Mouse (Mus musculus): ENCODE results near the gene Atf7ip.

The Atf7ip gene

GRCm38 (mm10) chr6:136553156-136553555 lies 47.2 kb downstream of the Atf7ip start:
- DNase-seq (ENCODE audit: inconsistent ontology term): no peak

GRCm38 (mm10) chr6:136553767-136554569 lies 48.0 kb downstream of the Atf7ip start:
- DNase-seq (ENCODE audit: inconsistent ontology term): peak; percentile 42

DNA sequence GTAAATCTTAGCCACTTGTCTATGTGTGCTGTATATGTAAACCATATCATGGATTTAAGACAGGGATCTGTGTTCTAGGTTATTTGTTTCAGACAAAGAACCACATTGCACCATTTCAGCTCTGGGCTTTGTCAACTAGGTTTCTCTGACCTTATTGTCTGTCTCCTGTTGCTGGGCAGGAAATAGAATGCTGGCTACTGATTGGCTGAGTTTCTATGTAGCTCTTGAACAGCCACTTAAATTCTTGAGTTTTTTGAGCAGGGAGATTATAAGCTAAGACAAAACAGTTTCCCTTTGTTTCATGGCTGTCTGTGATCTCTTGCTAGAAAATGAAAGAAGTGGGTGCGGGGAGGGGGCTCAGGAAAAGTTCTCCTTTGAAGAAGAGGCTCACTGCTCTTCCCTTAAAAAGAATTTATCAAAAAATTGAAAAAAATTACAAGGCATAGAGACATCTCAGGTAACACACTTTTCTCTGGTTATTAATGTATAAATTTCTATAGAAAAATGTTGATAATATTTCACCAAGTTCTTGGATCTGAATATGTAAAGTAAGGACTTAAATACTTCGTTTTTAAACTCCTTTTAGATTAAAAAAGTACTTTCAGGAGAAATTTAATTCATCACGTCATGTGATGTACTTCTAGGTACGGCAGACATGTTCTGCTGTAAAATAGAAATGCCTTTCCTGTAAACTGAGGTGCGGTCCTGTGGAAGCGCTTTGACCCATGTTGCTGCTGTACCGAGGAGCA lies 49.0 kb downstream of the Atf7ip start:
- DNase-seq (ENCODE audit: inconsistent ontology term): peak; percentile 36

DNA sequence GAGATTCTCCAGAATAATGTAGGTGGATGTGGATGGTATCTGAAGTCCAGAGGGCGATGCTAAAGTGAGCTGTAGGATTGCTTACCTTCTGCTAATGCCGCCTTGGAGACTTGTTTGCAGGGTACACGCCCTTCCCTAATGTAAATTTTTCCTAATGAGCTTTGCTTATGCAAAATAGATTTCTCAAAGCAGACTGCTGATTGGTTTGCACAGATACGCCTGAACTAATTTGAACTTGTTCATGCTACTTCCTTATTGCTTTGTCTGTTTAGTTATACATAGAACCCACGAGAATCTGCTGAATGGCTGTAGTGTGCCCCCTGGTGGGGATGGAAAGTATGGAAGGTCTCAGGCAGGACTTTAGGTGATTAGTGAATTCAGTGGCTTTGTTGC lies 49.6 kb downstream of the Atf7ip start:
- no peak for DNase-seq (ENCODE audit: inconsistent ontology term)

GRCm38 (mm10) chr6:136558288-136559005 lies 52.5 kb downstream of the Atf7ip start:
- no peak for DNase-seq (ENCODE audit: inconsistent ontology term)

DNA sequence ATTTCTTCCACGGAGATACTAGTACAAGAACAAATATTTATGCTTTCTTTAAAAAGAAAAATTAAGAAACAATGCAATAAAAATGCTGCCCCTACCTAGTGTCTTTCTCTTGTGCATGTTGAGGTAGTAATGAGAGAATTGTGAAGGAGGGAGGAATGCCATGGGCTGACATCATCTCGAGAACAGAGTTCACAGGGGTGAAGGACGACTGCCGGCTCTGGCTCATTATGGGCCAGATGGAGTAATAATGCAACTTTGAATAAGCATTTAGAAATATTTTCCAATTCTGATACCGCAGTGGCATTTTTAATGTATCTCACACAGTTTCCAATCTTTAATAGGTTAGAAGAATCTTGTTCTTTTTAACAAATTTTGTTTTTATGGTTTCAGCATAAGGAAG lies 60.0 kb downstream of the Atf7ip start:
- no peak for DNase-seq (ENCODE audit: inconsistent ontology term)

DNA sequence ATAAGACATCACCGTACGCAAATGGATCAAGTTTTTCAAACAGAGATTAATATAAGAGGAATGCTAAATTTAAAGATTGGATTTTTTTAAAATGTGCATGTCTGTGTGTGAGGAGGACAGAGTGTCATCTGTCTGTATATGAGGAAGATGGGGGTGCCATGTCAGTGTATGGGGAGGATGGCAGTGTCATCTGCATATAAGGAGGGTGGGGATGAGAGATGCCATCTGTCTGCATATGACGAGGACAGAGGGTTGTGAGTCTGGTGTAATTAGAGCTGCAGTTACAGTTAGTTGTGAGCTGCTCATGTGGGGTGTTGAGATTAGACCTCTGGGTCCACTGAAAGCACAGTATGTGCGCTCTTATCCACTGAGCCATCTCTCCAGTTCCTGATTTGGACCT lies 84.8 kb downstream of the Atf7ip start:
- no peak for DNase-seq (ENCODE audit: inconsistent ontology term)

- no peak for DNase-seq (ENCODE audit: inconsistent ontology term)
These were observed 88.6 kb downstream of the Atf7ip start for GRCm38 (mm10) chr6:136594541-136594940.

GRCm38 (mm10) chr6:136602601-136603000 lies 96.6 kb downstream of the Atf7ip start:
- no peak for DNase-seq (ENCODE audit: inconsistent ontology term)

DNA sequence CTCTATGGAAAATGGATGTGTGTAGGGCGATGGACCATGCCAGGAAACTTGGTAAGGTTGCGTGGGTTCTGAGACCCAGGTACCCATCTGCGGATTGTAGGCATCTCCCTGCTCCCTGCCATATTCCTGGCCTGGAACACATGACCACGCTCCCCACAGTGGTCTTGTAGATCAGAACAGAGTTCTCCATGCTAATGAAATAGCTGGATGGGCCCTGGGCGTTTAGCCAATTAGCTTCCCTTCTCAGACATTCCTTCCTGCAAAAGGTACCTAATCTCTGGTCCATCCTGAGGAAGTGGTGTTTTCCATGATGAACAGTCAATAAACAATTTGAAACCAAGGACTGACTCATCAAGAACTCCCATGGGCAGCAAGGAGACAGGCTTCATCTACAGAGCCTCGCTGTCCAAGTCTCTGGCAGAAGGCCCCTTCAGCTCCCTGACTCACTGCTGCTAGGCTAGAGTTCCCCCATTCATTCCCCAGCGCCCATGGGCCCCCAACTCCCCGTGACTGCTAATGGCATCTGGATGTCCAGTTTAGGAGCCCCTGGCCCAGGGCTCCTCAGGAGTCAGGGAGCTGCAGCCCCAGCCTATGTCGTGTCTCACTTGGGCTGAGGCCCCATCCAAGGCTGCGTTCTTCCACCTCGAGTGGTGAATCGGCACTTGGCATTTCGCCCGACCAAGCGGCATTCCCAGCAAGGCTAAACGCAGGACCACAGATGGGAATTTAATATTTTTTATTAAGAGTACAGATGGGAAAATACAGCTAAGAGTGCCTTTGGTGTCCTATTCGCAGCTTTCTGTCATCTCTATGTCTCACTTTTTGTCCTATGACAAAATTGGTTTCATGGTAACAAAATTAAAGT lies 105.6 kb downstream of the Atf7ip start:
- DNase-seq (ENCODE audit: inconsistent ontology term): peak; percentile 18

- DNase-seq (ENCODE audit: inconsistent ontology term): no peak
These were observed 106.3 kb downstream of the Atf7ip start for GRCm38 (mm10) chr6:136612312-136612711.

DNA sequence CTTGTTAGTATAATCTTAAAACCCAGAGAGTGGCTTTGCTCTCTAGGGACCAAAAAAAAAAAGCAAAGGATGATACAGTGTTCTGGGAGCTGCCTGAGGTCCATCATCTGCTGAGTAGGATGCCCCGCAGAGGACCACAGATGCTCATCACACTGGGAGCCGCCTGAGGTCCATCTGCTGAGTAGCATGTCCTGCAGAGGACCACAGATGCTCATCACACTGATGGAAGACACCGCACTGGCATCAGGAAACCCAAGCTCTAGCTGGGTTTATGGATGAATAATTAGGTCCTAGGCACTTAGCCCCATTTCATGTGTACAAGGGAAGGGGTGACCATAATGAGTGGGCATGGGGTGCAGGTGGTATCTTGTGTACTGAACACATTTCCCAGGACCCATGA lies 108.2 kb downstream of the Atf7ip start:
- DNase-seq (ENCODE audit: inconsistent ontology term): no peak

DNA sequence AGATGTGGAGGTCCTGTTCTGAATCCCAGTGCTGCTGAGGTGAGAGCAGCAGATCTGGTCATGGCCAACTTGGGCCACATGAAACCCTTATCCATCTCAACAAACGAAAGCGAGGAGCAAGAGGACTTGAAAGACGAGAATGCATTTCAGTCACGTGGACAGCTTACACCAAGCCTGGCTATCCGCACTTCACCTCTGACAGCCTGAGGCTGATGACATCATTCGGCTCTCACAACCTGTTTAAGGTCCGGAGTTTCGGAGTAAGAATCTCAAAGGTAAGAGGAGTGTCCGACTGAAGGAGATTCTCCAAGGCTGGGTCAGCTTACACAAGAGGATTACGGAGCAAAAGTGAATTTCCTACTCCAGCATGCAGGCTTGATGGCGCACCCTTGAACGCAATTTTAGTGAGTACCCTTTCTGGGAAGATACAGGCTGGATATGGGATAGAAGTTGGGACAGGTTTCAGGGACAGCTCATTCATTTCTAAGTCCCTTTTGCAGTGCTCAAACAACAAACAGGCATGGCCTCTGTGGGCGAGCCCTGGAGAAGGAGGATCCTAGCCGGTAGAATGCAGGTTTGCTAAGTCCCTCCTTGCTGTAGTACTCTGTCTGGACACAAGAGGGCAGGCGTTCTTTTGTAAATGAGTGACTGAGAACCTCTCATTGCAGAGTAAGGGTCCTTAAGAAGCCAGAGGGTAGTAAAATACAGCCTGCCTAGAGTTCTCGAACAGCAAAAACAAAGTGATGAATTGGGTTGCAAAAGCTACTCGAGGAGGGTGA lies 114.6 kb downstream of the Atf7ip start:
- peak; percentile 50 for DNase-seq (ENCODE audit: inconsistent ontology term)

DNA sequence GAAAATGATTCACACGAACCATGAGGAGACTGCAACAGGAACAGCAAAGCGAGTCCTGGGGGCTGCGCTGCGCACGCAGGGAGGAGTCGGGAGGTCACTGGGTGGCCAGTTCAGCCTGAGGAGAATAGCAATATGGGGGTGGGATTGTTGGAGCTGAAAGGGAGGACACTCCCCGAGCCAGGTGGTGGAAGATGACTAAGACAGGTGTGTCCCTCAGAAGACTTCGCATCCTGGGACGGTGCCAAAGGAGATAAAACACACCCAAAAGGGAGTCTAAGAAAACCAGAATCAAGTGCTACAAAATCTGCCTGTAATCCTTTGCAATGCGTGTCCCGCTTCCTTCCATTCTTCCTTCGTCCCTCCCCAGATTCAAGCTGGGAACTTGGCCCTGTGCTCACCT lies 119.5 kb downstream of the Atf7ip start:
- no peak for DNase-seq (ENCODE audit: inconsistent ontology term)

DNA sequence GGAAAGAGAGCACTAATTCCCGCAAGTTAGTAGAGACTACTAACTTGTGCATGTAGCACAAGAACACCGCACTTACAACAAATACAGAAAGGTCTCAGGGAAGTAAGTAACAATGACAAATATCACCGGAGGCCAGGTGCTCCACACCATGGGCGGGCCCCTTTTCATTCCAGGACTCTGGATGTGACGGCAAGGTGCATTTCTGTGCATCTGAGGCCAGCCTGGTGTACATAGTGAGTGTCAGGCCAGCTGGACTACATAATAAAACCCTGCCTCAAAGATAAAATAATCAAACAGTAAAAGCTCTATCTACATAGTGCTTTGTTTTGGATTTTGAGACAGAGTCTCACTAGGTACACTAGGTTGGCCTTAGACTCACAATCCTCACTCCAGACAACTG lies 123.7 kb downstream of the Atf7ip start:
- no peak for DNase-seq (ENCODE audit: inconsistent ontology term)

DNA sequence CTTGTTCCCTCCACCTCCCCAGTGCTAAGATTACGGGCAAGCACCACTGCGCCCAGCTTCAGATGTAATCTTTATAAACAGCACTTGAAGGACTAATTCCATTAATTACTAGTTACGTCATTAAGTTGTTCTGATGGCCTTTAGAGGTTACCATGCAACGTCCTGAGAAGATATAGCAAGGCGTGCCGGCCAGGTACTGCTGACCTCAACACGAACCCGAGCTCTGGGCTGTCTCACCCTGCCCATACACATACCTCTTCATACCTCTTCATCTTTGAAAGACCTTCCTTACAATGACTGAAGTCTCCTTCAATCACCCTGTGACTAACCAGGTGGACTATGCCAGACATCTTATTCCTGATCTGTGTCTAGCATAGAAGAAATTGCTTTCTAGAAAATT lies 125.6 kb downstream of the Atf7ip start:
- no peak for DNase-seq (ENCODE audit: inconsistent ontology term)

GRCm38 (mm10) chr6:136631945-136632534 lies 126.1 kb downstream of the Atf7ip start:
- DNase-seq (ENCODE audit: inconsistent ontology term): no peak

GRCm38 (mm10) chr6:136633154-136633553 lies 127.2 kb downstream of the Atf7ip start:
- DNase-seq (ENCODE audit: inconsistent ontology term): no peak

DNA sequence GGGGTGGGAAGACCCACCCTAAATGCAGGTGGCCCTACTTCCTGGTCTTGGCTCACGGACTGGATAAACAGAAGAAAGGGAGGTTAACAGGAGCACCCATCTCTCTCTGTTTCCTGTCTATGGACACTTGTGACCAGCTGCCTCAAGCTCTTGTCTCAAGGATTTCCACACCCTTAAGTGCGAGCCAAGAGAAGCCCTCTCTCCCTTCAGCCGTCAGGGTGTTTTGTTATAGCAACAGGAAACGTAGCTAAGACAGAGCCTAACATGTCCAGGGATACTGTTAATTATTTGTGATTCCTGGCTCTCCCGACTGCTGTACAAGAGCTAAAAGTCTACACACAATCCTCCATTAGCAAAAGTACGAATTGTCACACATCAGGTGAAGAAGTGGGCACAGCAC lies 127.8 kb downstream of the Atf7ip start:
- no peak for DNase-seq (ENCODE audit: inconsistent ontology term)

- DNase-seq (ENCODE audit: inconsistent ontology term): no peak
These were observed 129.0 kb downstream of the Atf7ip start for GRCm38 (mm10) chr6:136634982-136635381.

Measured in Muller cell, postnatal 12 days (primary cell).